Mouse (Mus musculus) retina, adult 2 months (tissue): Measurements from ENCODE around the gene Prpf4.

Experiments
- DNase-seq: peaks from one replicate; pipeline ENCODE4 v3.0.0-alpha.2; 2012; ENCODE audit warnings: low read depth, low spot score

Gene Prpf4

GRCm38 (mm10) chr4:62408601-62409282, at the start of gene Prpf4, which contains the start of gene Cdc26:
Gene Prpf4 (plus strand): TSS chr4:62408797.
Gene Cdc26 (minus strand): TSS chr4:62408642.
- peak; percentile 94 for DNase-seq

DNA sequence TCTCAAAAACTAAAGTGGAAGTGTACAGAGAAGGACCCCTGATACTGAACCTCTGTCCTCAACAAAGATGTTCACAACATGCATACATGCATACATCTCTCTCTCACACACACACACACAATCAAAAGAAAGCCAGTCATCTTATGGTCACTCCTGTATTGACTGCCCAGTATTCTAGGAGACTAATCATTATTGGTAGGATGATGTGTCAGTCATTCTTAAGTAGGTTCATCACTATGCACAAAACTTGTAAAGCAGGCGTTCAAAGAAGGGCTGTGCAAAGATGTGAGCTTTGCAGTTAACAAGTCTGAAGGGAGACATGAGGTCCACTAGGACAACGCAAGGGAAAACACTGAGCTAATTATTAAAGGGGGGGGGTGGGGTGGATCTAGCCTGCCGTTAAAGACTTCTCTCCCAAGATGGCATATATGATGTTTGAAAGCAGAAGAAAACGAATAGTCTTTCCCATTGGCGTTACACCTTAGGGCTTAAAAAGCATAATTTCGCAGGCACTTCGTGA, 49.3 kb upstream of the Prpf4 start:
- DNase-seq = no peak

GRCm38 (mm10) chr4:62360088-62360804, 48.4 kb upstream of the Prpf4 start, which contains the start of the genes Fkbp15 and Slc31a1:
Gene Fkbp15 (minus strand): TSS chr4:62360548.
Gene Slc31a1 (plus strand): TSS chr4:62360727.
- peak; percentile 95 for DNase-seq

DNA sequence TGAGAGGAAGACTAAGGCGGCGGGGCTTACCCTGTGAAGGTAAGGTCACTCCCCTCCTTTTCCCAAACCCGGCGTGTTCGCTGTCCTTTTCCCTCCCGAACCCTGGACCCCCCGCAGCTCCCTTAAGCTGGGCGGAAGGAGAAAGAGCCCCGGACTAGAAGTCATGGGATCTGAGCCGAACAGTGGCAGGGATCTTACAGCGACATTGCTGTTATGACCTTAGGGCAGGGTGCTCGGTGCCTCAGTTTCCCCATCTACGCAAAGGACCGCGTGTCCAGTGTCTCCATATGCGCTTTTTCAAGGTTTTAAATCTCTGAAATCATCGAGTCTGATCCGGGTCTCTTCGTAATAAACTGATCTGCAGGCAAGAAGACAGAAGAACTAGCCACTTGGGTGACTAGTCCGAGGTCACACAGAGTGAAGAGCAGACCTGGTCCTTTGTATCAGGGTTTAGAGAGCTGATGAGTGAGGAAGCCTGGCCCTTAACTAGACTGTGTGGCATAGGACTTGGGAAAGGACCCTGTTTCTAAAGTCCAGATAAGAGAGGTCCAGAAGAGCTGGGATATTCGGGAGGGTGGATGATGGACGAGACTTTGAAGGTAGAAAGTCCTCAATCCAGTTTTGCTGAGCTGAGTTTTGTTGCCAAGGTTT, 47.7 kb upstream of the Prpf4 start:
- DNase-seq = no peak

DNA sequence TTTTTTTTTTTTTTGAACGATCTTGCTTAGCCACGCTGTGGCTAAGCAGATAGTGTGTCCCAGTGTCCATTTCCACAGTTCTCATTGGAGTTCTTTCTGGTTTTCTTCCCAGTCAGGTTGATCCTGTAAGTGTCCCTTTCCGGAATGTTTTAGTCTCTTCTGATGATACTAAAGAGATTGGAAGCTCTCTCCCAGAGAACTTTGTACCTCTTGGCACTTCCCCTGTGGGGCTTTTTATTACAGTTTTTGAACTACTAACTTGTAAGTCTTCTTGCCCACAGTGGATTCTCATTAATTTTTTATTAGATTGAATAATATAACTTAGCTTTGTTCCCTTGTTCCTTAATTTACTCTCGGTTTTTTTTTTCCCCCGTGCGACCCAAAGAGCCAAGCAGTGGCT, 47.0 kb upstream of the Prpf4 start:
- DNase-seq = no peak

- DNase-seq = no peak
Measured at GRCm38 (mm10) chr4:62361997-62362396, 46.6 kb upstream of the Prpf4 start.

DNA sequence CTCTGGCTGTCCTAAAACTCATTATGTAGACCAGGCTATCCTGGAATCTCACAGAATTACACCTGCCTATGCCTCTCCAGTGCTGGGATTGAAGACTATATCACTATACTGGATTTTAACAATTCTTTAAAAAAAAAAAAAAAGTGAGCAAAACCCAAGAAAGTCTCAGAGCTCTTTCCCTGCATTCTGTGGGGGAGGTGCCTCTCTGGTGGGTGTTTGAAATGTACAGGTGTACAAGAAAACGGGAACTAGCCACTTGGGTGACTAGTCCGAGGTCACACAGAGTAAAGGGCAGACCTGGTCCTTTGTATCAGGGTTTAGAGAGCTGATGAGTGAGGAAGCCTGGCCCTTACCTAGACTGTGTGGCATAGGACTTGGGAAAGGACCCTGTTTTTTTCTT, 46.2 kb upstream of the Prpf4 start:
- no peak for DNase-seq

DNA sequence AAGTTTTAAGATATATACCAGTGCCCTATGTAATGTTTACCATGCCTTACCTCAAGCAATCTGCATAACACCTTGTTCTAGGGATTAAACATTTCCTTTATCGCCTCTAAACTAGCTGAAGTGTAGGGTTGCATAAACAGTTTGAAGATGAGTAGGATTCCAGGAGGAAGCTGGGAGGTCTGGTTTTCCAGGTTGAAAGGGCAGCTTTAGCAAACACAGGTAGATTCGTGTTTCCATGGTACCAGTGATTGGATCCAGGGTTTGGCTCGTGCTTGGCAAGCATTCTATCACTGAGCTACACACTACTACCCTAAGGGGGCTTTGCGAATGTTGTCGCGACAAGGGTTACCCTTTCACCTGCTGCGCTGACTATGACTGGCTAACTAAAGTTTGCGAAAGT, 44.3 kb upstream of the Prpf4 start:
- DNase-seq = no peak

DNA sequence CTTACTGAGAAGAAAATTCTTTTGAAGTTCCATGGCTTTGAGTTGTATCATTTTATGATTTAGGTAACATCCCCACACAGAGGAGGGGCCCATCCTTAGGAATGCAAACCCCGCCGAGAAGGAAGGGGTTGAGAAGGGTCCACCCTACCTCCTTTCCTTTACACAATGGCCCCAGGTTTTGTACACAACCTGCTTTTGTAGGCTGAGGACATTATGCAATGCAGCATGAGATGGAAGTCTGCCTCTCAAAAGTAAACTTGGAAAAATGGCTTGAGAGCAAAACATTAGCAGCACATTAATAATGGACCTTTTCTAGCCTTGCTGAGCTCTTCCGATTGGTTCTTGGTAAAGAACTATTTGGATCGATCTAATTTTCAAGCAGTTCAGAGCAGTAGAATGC, 42.3 kb upstream of the Prpf4 start:
- no peak for DNase-seq

DNA sequence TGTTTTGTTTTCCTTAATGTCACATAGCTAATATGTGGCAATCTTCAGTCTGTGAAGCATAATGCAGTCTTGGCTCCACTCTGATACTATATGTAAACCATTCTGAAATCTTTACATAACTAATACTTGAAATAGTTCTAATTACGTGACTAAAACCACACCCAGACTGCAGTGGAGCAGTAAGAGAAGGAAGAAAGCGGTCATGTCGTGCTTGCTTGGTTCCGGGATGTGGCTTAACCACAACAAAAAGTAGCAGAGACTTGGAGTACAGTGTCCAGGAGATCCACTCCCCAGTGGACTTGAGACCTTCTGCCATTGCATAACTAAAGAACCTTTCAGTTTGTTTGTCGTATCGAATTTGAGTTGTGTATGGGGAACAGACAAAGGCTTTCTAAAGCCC, 41.0 kb upstream of the Prpf4 start:
- no peak for DNase-seq

DNA sequence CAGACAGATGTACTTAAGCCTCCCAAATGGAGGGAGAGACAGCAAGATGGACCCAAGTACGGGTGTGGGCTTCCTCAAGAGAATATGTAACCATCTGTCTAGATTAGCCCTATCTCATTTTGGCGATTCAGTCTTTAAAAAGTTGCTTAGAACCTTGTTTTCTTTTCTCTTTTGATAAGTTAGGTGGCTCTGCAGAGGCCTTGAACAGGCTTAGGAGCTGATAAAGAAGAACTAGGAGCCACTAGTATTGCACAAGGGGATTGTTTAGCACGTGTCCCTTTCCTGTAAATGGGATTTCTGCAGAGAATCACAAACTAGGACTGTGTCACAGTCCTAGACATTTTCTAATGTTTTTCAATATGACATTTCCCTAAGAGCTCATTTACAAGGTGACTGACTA, 39.5 kb upstream of the Prpf4 start:
- no peak for DNase-seq

GRCm38 (mm10) chr4:62372410-62372809, 36.2 kb upstream of the Prpf4 start:
- DNase-seq = no peak

- no peak for DNase-seq
Measured at GRCm38 (mm10) chr4:62372818-62373520, 35.6 kb upstream of the Prpf4 start.

- DNase-seq = no peak
Measured at GRCm38 (mm10) chr4:62373668-62374067, 34.9 kb upstream of the Prpf4 start.

DNA sequence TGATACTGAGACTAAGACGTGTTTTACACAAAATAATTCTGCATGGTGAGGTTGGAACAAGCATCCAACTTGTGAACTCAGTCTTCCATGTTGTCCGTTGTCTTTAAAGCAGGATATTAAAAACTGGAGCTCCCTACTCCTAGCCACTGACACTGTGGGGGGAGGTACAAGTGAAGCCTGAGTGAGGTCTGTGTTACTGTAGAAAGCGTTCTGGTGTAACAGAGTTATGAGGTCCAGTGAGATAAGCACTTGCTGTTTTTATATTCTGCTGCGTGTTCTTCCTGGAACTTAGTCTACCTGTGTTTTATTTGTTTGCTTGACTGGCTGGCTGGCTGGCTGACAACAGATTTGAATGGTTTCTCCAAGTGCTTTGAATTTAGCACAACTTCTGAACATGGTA, 34.3 kb upstream of the Prpf4 start:
- DNase-seq = no peak

DNA sequence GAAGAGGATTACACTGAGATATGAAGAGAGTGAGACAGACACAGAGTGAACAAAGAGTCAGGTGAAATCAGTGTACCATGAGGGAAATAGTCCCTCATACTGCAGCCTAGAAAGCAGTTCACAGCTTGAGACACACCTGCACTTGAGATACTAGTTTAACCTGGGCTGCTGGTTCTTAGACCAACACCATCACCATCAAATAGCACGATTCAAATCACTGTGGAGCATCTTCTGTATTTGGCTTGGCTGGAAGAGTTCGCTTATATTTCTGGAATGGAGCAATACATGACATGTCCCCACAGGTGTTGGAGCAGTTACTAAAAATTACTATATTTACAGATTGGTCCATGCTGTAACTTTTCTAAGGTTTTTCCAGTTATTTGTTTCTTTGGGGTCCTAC, 32.5 kb upstream of the Prpf4 start:
- DNase-seq = no peak

GRCm38 (mm10) chr4:62379724-62380381, 28.7 kb upstream of the Prpf4 start:
- no peak for DNase-seq

GRCm38 (mm10) chr4:62383207-62383606, 25.4 kb upstream of the Prpf4 start:
- no peak for DNase-seq

DNA sequence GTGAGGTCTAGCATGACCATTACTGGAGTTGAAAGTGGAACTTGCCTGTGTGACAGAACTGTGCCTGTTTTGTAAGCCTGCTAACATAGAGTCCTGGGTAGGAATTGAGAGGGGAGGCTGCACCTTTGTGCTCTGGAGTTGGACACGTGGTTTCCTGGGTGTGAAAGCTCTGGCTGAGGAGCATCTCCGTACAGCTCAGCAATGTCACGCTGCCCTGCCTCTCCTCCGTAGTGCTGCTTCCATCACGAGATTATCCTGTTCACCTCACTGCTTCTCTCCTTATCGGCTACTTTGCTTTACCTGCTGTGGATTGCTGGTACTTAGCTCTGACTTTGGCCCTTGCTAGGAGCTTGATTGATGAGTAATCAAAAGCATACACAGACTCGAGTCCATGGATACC, 24.8 kb upstream of the Prpf4 start:
- DNase-seq = no peak

GRCm38 (mm10) chr4:62384159-62384558, 24.4 kb upstream of the Prpf4 start:
- DNase-seq = no peak

- DNase-seq = no peak
Measured at GRCm38 (mm10) chr4:62385439-62385838, 23.2 kb upstream of the Prpf4 start.
